Mouse (Mus musculus) colon, adult 2 months (tissue): Measurements from ENCODE around the gene Zbtb41. TPM values are rescaled to one million over a fixed set of nuclear protein-coding genes. Genes with fewer than 3 reads are reported as not detected.

Source experiments
- polyA plus RNA-seq: library from polyadenylated mRNA; depleted of rRNA; stranded (reverse); fragments of >200 nt; gene quantifications from 2 replicates; pipeline ENCODE4 v1.2.3, GENCODE M21; 2012; rRNA removed

Zbtb41 gene
- 1.3 and 1.4 TPM in 2 replicates for polyA plus RNA-seq

GRCm38 (mm10) chr1:139421875-139422791, at the start of gene Zbtb41:
Gene Zbtb41, plus strand, starts transcription at chr1:139422288.

GRCm38 (mm10) chr1:139376638-139377286, 45.3 kb upstream of the Zbtb41 start, which contains the start of gene Crb1:
Gene Crb1, minus strand, starts transcription at chr1:139377100.

GRCm38 (mm10) chr1:139454340-139455225, 32.5 kb downstream of the Zbtb41 start, which contains the start of gene Aspm:
Gene Aspm, plus strand, starts transcription at chr1:139454772.

GRCm38 (mm10) chr1:139501258-139501752, 79.2 kb downstream of the Zbtb41 start, which contains the start of gene F13b:
Gene F13b, plus strand, starts transcription at chr1:139501702.

Other genes with a start within 250 kb of the Zbtb41 start
- gene Crb1, start 45.2 kb upstream of the Zbtb41 start, polyA plus RNA-seq, result 0.03 and 0.14 TPM in 2 replicates
- 0.62 and 0.64 TPM in 2 replicates for gene Aspm, start 32.5 kb downstream of the Zbtb41 start, polyA plus RNA-seq
- gene F13b, start 79.4 kb downstream of the Zbtb41 start, polyA plus RNA-seq, result not detected in 2 replicates
- not detected in 2 replicates for gene Cfhr1, start 138.0 kb downstream of the Zbtb41 start, polyA plus RNA-seq